Mouse (Mus musculus) forebrain, embryonic 15.5 days (tissue): Measurements from ENCODE around the gene Pxmp4. TPM values are rescaled to one million over a fixed set of nuclear protein-coding genes. Genes with fewer than 3 reads are reported as not detected.

Experiments used
- ATAC-seq: fragments of 200-750 bp; cut with Nextera tagmentation; replicated peaks from 2 replicates; pipeline ENCODE4 v1.8.0; 2017; ENCODE audit warnings: mild to moderate bottlenecking, moderate TSS enrichment, moderate library complexity
- H3K27ac ChIP-seq: fragments of 300-500 bp; sonication (generic); replicated peaks from 2 replicates; pipeline ENCODE4 v1.5.1; 2015; ENCODE audit warnings: mild to moderate bottlenecking, inconsistent platforms
- H3K27me3 ChIP-seq: fragments of 300-500 bp; sonication (generic); 2 replicates; pipeline ENCODE4 v1.6.1; 2015; ENCODE audit warnings: inconsistent platforms
- H3K36me3 ChIP-seq: fragments of 300-500 bp; sonication (generic); 2 replicates; pipeline ENCODE4 v1.6.1; 2015; ENCODE audit warnings: mild to moderate bottlenecking, inconsistent platforms
- H3K4me1 ChIP-seq: fragments of 300-500 bp; sonication (generic); 2 replicates; pipeline ENCODE4 v1.6.1; 2015; ENCODE audit warnings: inconsistent platforms
- H3K4me2 ChIP-seq: fragments of 300-500 bp; sonication (generic); replicated peaks from 2 replicates; pipeline ENCODE4 v1.6.1; 2015; ENCODE audit warnings: mild to moderate bottlenecking, inconsistent platforms
- H3K4me3 ChIP-seq: fragments of 300-500 bp; sonication (generic); 2 replicates; pipeline ENCODE4 v1.5.1; 2015; ENCODE audit warnings: mild to moderate bottlenecking, inconsistent platforms
- H3K9ac ChIP-seq: fragments of 300-500 bp; sonication (generic); replicated peaks from 2 replicates; pipeline ENCODE4 v1.6.1; 2015; ENCODE audit warnings: mild to moderate bottlenecking, inconsistent platforms
- H3K9me3 ChIP-seq: fragments of 300-500 bp; sonication (generic); 2 replicates; pipeline ENCODE4 v1.6.1; 2016; ENCODE audit warnings: inconsistent platforms
- WGBS: fragments of 180-500 bp; shearing (Covaris S2); methylation state at CpG from one replicate; pipeline ENCODE4 v1.1.7; 2015; ENCODE audit warnings: mixed read lengths; 5-methylcytosine and 5-hydroxymethylcytosine counted together
- polyA plus RNA-seq: library from polyadenylated mRNA; unstranded; fragments of >200 nt; fragmentation: Nextera tagmentation; extraction: Ambion mirVana; gene quantifications from 2 replicates; pipeline ENCODE4 v1.2.1, GENCODE M21; 2015

The Pxmp4 gene
- polyA plus RNA-seq, 1 experiment from 2014 or later, result 13.4 TPM

DNA sequence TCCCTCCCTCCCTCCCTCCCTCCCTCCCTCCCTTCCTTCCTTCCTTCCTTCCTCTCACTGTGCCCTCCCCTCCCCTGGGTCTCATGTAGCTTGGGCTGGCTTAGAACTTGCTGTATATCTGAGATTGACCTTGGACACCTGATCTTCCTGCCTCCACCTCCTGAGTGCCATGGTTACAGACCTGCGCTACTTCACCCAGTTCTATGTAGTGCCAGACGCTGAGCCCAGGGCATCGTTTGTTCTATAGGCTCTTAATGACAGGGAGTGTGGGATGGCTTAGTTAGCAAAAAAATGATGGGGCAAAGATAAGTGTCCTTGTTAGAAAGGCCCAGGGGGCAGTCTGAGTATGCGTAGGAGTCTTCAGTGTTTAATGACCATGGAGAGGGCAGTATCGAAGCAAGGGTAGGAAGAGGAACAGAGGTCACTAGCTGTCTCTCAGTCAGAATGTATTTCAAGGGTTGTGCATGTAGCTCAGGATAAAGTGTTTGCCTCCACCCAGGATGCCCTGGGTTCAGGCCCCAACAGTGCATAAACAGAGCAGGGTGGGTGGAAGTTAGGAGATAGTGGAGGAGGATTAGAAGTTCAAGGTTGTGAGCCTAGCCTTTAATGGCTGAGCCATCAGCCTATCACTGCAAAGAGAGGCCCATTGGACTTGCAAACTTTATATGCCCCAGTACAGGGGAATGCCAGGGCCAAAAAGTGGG lies 29.7 kb upstream of the Pxmp4 start:
- Histone ChIP-seq H3K9me3 (no peaks in the 10 kb centered on the region), H3K9ac (no peak overlapping the region), H3K27ac (no peak overlapping the region), H3K4me1 (no peaks in the 10 kb centered on the region), H3K4me2 (no peak overlapping the region), H3K36me3 (peaks cover 62% of the 10 kb centered on the region), H3K4me3 (no peak overlapping the region), H3K27me3 (no peaks in the 10 kb centered on the region)
- WGBS, result 91% methylated on average over 5 of the region's 5 CpGs
- ATAC-seq, result no peak

DNA sequence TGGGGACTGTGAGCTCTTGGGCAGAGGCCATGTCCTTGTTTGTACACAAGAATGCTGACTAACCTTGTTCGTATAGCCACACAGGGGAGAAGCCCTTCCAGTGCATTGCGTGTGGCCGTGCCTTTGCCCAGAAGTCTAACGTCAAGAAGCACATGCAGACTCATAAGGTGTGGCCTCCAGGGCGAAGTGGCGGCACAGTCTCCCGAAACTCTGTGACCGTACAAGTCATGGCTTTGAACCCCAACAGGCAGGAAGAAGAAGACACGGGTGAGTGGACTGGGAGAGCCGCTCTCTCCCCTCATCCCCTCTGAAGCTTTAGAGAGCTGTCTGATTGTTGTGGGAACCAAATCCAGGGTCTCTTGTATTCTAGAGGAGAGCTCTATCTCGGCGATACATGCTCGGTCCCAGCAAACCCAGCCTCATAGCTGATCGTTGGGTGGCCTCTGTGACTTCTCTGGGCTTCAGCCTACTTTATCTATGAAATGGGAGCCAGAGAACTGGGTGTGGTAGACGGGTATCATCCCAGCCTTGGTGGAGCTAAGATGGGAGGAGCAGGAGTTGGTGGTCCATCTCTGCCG lies 28.8 kb upstream of the Pxmp4 start:
- peaks cover 53% of the 10 kb centered on the region for H3K36me3 ChIP-seq
- no peak overlapping the region for H3K4me2 ChIP-seq
- no peak overlapping the region for H3K27ac ChIP-seq
- H3K27me3 ChIP-seq, result no peaks in the 10 kb centered on the region
- H3K9me3 ChIP-seq, result no peaks in the 10 kb centered on the region
- no peak overlapping the region for H3K9ac ChIP-seq
- ATAC-seq, result no peak
- no peaks in the 10 kb centered on the region for H3K4me1 ChIP-seq
- WGBS, result 93% methylated on average over 16 of the region's 16 CpGs
- no peak overlapping the region for H3K4me3 ChIP-seq

DNA sequence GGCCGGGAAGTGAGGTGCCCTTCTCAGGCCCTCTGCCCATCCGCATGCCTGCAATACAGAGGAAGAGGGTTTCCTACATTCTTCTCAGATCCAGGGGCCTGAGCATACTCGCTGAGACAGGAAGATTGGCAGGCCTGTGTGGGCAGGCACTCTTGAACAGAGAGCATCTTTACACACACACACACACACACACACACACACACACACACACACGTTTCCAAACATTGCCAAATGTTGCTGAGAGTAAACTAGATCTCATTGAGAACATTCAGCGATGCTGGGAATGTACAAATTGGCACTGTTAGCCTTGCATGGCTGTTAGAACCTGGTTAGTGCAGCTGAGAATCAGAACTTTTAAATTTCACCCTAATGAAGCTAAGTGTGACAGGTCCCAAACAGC lies 27.0 kb upstream of the Pxmp4 start:
- Histone ChIP-seq H3K27ac (no peak overlapping the region), H3K27me3 (no peaks in the 10 kb centered on the region), H3K36me3 (peaks cover 44% of the 10 kb centered on the region), H3K9me3 (no peaks in the 10 kb centered on the region), H3K4me2 (no peak overlapping the region), H3K4me1 (no peaks in the 10 kb centered on the region), H3K4me3 (no peak overlapping the region), H3K9ac (no peak overlapping the region)
- 78% methylated on average over 5 of the region's 5 CpGs for WGBS
- no peak for ATAC-seq

DNA sequence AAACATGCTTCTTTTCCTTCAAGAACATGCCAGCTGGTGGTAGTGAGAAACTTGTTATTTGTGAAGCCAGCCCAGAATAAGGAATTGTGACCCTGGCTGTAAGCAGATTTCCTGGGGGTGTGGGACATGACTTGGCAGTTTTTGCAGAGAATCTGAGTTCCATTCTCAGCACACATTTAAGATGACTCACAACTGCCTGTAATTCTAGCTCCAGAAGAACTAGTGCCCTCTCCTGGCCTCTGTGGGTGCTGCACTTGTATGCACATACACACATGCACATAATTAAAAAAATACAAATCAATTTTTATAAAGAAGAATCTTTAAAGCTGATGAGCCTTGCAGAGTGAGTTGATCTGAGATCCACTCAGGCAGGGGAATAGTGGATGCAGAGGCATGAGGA lies 20.6 kb upstream of the Pxmp4 start:
- Histone ChIP-seq H3K27ac (no peak overlapping the region), H3K4me2 (no peak overlapping the region), H3K4me1 (no peaks in the 10 kb centered on the region), H3K9me3 (no peaks in the 10 kb centered on the region), H3K27me3 (no peaks in the 10 kb centered on the region), H3K4me3 (no peak overlapping the region), H3K36me3 (peaks cover 40% of the 10 kb centered on the region), H3K9ac (no peak overlapping the region)
- no peak for ATAC-seq

DNA sequence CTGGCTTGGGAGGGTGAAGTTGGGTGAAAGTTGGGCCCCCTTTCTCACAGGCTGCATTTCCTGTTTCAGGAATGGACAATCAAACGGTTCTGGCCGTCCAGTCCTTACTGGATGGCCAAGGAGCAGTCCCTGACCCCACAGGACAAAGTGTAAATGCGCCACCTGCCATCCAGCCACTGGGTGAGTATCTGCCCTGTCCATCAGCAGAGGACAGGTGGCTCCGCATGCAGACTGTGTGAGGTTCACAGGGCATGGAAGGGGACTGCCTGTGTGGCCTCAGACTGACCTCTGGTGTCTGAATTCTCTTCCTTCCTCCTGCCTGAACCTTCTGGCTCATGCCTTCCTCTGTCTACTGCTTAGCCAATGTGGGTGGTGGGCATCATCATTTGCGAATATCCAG lies 18.2 kb upstream of the Pxmp4 start:
- ATAC-seq, result no peak
- WGBS, result 89% methylated on average over 5 of the region's 5 CpGs
- no peak overlapping the region for H3K4me3 ChIP-seq
- H3K4me1 ChIP-seq, result no peaks in the 10 kb centered on the region
- no peak overlapping the region for H3K27ac ChIP-seq
- H3K9me3 ChIP-seq, result no peaks in the 10 kb centered on the region
- H3K36me3 ChIP-seq, result peaks cover 38% of the 10 kb centered on the region
- no peak overlapping the region for H3K4me2 ChIP-seq
- no peaks in the 10 kb centered on the region for H3K27me3 ChIP-seq
- no peak overlapping the region for H3K9ac ChIP-seq

DNA sequence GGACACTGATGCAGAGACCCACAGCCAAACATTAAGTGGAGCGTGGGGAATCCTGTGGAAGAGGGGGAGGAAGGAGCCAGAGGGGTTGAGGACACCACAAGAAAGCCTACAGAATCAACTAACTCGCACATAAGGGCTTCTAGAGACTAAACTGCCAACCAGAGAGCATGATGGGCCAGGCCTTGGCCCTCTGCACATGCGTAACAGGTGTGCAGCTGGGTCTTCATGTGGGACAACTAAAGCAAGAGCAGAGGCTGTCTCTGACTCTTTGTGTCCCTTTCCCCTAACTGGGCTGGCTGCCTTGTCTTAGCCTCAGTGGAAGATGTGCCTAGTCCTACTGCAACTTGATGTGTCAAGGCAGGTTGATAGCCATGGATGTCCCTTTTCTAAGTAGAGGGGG lies 13.6 kb upstream of the Pxmp4 start:
- Histone ChIP-seq H3K27ac (no peak overlapping the region), H3K4me2 (no peak overlapping the region), H3K27me3 (no peaks in the 10 kb centered on the region), H3K9me3 (no peaks in the 10 kb centered on the region), H3K36me3 (peaks cover 5% of the 10 kb centered on the region), H3K4me1 (peaks cover 18% of the 10 kb centered on the region), H3K9ac (no peak overlapping the region), H3K4me3 (no peak overlapping the region)
- no peak for ATAC-seq
- WGBS, result 100% methylated on average over 3 of the region's 3 CpGs

DNA sequence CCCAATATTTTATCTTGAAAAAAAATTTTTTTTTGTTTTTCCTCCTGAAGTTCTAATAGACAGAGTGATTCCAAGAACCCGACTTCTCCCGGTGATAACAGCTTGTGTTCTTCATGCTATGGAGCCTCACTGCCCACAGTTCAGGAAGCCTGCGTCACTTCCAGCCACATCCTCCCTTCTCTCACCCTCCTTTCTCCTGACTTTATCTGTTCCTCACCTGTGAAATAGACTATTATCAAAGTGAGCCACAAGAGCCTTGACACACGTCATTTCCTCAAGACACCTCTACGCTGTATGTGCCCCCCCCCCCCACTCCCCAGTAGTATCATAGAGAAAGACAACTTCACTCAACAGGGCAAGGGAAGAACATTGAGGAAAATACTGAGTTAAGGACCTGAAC lies 12.2 kb upstream of the Pxmp4 start:
- no peak for ATAC-seq
- Histone ChIP-seq H3K27me3 (no peaks in the 10 kb centered on the region), H3K4me2 (no peak overlapping the region), H3K9me3 (no peaks in the 10 kb centered on the region), H3K9ac (no peak overlapping the region), H3K4me3 (no peak overlapping the region), H3K36me3 (peaks cover 5% of the 10 kb centered on the region), H3K4me1 (peaks cover 18% of the 10 kb centered on the region), H3K27ac (no peak overlapping the region)
- WGBS, result 96% methylated on average over 5 of the region's 5 CpGs

DNA sequence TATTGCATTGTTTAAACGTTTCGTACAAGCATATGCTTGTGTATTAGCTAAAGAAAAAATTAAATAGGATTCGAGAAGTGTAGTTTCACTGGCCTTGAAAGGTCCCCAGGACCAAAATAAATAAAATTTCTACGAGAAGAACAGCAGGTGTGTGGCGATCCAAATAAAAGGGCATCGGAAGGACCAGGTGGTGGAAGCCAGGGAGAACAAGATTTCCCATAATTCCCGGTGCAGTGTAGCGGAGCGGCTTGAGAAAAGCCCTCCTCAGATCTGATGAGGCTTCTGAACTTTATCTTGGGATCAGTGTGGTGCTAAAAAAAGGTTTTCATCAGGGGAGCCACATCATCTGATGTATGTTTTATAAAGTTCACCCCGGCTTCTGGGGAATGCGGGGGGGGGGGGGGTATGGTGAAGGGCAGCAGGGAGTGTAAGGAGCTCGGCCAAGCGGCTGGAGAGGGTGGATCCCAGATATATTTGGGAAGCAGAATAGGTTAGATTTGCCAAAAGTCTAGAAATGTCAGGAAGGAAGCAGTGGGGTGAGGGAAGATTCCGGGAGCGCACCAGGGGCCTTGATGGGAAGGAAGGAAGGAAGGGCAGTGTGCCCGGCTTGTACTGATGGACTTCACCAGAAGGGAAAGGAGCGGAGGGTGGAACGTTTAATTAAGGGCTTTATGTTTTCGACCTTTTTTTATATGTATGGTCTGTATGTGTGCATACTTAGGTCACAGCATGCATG lies 11.5 kb upstream of the Pxmp4 start:
- 69% methylated on average over 19 of the region's 19 CpGs for WGBS
- ATAC-seq, result no peak
- Histone ChIP-seq H3K27ac (0 out of 2 replicates have a peak overlapping the region, but pooled peaks have one; percentile 15), H3K4me2 (peak overlapping the region; percentile 60), H3K9ac (no peak overlapping the region), H3K36me3 (peaks cover 5% of the 10 kb centered on the region), H3K9me3 (no peaks in the 10 kb centered on the region), H3K4me3 (no peak overlapping the region), H3K4me1 (peaks cover 18% of the 10 kb centered on the region), H3K27me3 (no peaks in the 10 kb centered on the region)

DNA sequence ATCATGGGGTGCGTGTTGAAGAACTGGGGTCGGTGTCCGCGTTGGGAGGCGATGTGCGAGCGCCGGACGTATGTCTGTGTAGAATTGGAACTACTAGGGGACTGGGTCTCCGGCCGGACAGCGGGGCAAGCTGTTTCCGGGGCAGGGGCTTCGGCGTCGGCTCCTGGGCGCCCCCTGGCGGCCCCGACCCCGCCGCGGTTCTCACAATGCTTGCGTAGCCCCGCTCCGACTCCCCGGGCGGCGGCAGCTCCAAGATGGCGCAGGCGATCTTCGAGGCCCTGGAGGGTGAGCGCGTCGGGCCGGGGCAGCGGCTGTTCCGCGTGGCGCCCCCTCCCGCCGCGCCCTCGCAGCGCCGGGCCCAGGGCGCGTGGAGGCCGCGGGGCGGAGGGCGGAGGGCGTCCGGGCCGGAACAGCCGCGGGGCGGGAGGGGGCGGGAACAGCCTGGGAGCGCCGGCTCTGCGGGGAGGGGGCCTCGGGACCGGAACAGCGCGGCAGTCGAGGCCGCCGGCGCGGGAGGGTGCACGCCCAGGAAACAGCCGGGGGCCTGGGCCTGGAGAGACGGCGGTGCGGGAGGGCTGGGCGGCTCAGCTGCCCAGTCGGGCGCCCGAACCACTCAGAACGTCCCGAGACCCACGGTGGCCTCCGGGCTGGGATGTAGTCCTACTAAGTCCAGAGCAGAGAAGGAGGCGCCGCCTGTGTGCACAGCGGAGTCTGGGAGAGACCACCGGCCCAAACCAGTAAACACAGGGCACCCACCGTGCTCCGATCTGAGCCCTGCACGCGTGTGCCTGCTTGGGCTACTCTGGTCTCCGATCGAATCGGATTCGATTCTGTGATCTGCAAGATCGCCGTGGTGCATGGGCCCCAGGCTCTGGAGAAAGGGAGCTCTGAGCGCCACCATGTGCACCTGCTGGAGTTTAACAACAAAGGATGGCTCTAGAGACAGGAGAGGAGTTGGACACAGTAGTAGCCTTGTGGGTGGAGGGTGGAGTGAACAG lies 9.9 kb upstream of the Pxmp4 start, which contains the start of the genes Zfp341 and 4930519P11Rik:
Gene Zfp341 (plus strand): TSS at position 180 of the 998 bp plus-strand sequence.
Gene 4930519P11Rik (minus strand): TSS at position 320 of the 998 bp plus-strand sequence.
- ATAC-seq, result peak; percentile 93
- Histone ChIP-seq H3K27ac (peak within 1 kb of the TSS; percentile 97), H3K4me1 (peaks cover 18% of the 10 kb centered on the region), H3K27me3 (no peaks in the 10 kb centered on the region), H3K9ac (peak within 1 kb of the TSS; percentile 83), H3K36me3 (peaks cover 3% of the 10 kb centered on the region), H3K4me3 (peak within 1 kb of the TSS; percentile 59), H3K4me2 (peak within 1 kb of the TSS; percentile 60), H3K9me3 (no peaks in the 10 kb centered on the region)
- WGBS, result under 1% methylated on average over 92 of the region's 98 CpGs

DNA sequence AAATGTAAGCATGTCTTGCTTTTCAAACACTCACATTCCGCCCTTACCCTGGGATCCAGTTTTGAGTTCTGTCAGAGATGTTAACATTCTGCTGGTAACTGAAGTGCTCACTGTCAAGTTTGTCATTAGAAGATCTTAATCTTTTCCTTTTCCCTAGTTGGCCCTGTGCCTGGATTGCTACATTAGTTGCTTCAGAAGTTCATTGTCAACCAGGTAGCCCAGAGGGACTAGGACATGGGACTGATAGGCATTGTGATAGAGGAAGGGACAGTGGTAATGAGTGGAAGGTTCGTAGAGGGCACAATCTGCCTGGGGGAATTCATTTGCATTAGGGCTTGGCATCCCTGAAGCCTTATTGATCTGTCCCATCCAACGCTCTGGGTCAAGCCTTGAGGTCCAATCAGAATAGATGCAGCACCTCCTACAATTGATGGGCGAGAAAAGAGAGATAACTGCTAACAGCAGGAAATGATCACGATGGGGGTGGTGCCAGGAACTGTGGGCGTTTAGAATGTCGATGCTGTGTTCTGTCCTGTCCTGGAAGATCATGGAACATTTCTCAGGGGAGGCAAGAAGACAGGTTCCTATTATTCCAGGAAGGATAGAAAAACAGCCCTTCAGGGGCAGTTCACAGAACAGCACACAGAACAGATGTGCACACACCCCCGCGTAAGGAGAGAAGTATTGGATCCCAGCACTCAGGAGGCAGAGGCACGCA lies 5.7 kb upstream of the Pxmp4 start:
- Histone ChIP-seq H3K27me3 (no peaks in the 10 kb centered on the region), H3K4me2 (no peak overlapping the region), H3K9ac (no peak overlapping the region), H3K9me3 (no peaks in the 10 kb centered on the region), H3K4me1 (peaks cover 12% of the 10 kb centered on the region), H3K27ac (no peak overlapping the region), H3K36me3 (no peaks in the 10 kb centered on the region), H3K4me3 (no peak overlapping the region)
- ATAC-seq, result no peak
- WGBS, result 72% methylated on average over 10 of the region's 10 CpGs

DNA sequence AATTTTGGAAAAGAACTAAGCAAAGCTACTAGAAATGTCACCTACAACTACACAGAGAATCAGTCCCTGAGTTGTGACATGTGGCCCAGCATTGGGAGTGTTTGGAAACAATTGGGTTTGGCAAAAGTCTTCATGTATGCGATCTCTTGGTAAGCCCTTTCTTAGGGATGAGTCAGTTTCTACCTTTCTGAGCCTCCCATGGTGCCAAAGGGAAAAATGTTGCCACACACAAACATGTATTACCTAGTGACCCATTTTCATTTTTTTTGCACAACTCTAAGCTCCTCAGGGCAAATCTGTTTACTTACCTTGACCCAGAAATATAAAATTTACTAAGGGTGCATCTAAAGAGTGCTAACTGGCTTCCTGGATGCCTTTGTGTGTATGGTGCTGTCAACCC lies 3.5 kb upstream of the Pxmp4 start:
- Histone ChIP-seq H3K4me2 (no peak overlapping the region), H3K4me1 (peaks cover 14% of the 10 kb centered on the region), H3K4me3 (no peak overlapping the region), H3K9ac (no peak overlapping the region), H3K36me3 (no peaks in the 10 kb centered on the region), H3K27me3 (no peaks in the 10 kb centered on the region), H3K9me3 (no peaks in the 10 kb centered on the region), H3K27ac (no peak overlapping the region)
- 83% methylated on average over 1 of the region's 1 CpGs for WGBS
- no peak for ATAC-seq
